Mouse (Mus musculus): ENCODE measurements around the gene Cfl2. TPM values are rescaled to one million over a fixed set of nuclear protein-coding genes. Genes with fewer than 3 reads are reported as not detected.
"Not testable (repeated sequence)": the region's sequence is repeated elsewhere in the genome, so short reads cannot be mapped to it uniquely, and the experiment has no call there.

Cfl2 gene
- 174 and 177 TPM in 2 replicates for polyA plus RNA-seq (2015; fragmentation: Nextera tagmentation; extraction: Ambion mirVana)

GRCm38 (mm10) chr12:54862606-54863535 is at the start of gene Cfl2:
Gene Cfl2, minus strand, starts transcription at chr12:54862877.
- H3K9ac ChIP-seq: peak within 1 kb of the TSS; percentile 88
- H3K9me3 ChIP-seq: no peaks in the 10 kb centered on the region
- H3K27ac ChIP-seq: peak within 1 kb of the TSS; percentile 95
- peaks cover 12% of the 10 kb centered on the region; the same call in 1 of the 2 replicates for H3K4me1 ChIP-seq
- ATAC-seq (ENCODE audit: insufficient read depth, low FRiP score, low read depth): peak; percentile 93
- no peaks in the 10 kb centered on the region for H3K27me3 ChIP-seq (replicated peaks)
- peaks cover 6% of the 10 kb centered on the region; the same call in 1 of the 2 replicates for H3K36me3 ChIP-seq
- peak within 1 kb of the TSS; percentile 65 for H3K4me2 ChIP-seq
- under 1% methylated on average over 69 of the region's 82 CpGs for WGBS
- H3K4me3 ChIP-seq (replicated peaks): peak within 1 kb of the TSS; percentile 67

GRCm38 (mm10) chr12:54910387-54910786 is 47.7 kb upstream of the Cfl2 start:
- Histone ChIP-seq H3K4me1 (no peaks in the 10 kb centered on the region), H3K9me3 (no peaks in the 10 kb centered on the region), H3K9ac (no peak overlapping the region), H3K4me3 (replicated peaks) (no peak overlapping the region), H3K27ac (no peak overlapping the region), H3K4me2 (no peak overlapping the region), H3K27me3 (replicated peaks) (no peaks in the 10 kb centered on the region), H3K36me3 (peaks cover 17% of the 10 kb centered on the region; the same call in 1 of the 2 replicates)
- 79% methylated on average over 3 of the region's 3 CpGs for WGBS
- no peak for ATAC-seq (ENCODE audit: insufficient read depth, low FRiP score, low read depth)

GRCm38 (mm10) chr12:54892559-54892958 is 29.9 kb upstream of the Cfl2 start:
- H3K4me3 ChIP-seq (replicated peaks); H3K27ac ChIP-seq; H3K9ac ChIP-seq; H3K4me1 ChIP-seq; ATAC-seq (ENCODE audit: insufficient read depth, low FRiP score, low read depth); H3K9me3 ChIP-seq; H3K27me3 ChIP-seq (replicated peaks); H3K4me2 ChIP-seq; H3K36me3 ChIP-seq: not testable (repeated sequence)
- 38% methylated on average over 2 of the region's 2 CpGs for WGBS

- 99% methylated on average over 2 of the region's 2 CpGs for WGBS
- Histone ChIP-seq H3K9me3 (no peaks in the 10 kb centered on the region), H3K4me2 (no peak overlapping the region), H3K4me3 (replicated peaks) (no peak overlapping the region), H3K27ac (no peak overlapping the region), H3K9ac (no peak overlapping the region), H3K27me3 (replicated peaks) (no peaks in the 10 kb centered on the region), H3K4me1 (no peaks in the 10 kb centered on the region), H3K36me3 (no peaks in the 10 kb centered on the region)
- no peak for ATAC-seq (ENCODE audit: insufficient read depth, low FRiP score, low read depth)
Observed at GRCm38 (mm10) chr12:54890426-54890825, 27.7 kb upstream of the Cfl2 start.

GRCm38 (mm10) chr12:54887580-54888127 is 25.0 kb upstream of the Cfl2 start:
- H3K27ac ChIP-seq: no peak overlapping the region
- WGBS: 83% methylated on average over 4 of the region's 4 CpGs
- H3K9me3 ChIP-seq: no peaks in the 10 kb centered on the region
- no peaks in the 10 kb centered on the region for H3K36me3 ChIP-seq
- H3K4me2 ChIP-seq: no peak overlapping the region
- H3K9ac ChIP-seq: no peak overlapping the region
- H3K27me3 ChIP-seq (replicated peaks): no peaks in the 10 kb centered on the region
- H3K4me1 ChIP-seq: no peaks in the 10 kb centered on the region
- H3K4me3 ChIP-seq (replicated peaks): no peak overlapping the region
- ATAC-seq (ENCODE audit: insufficient read depth, low FRiP score, low read depth): no peak

GRCm38 (mm10) chr12:54879630-54880029 is 17.0 kb upstream of the Cfl2 start:
- WGBS: 11% methylated on average over 6 of the region's 6 CpGs
- Histone ChIP-seq H3K27ac (no peak overlapping the region), H3K4me2 (no peak overlapping the region), H3K9me3 (no peaks in the 10 kb centered on the region), H3K4me1 (no peaks in the 10 kb centered on the region), H3K36me3 (no peaks in the 10 kb centered on the region), H3K27me3 (replicated peaks) (no peaks in the 10 kb centered on the region), H3K9ac (no peak overlapping the region), H3K4me3 (replicated peaks) (no peak overlapping the region)
- ATAC-seq (ENCODE audit: insufficient read depth, low FRiP score, low read depth): no peak

GRCm38 (mm10) chr12:54879211-54879610 is 16.5 kb upstream of the Cfl2 start:
- 76% methylated on average over 5 of the region's 5 CpGs for WGBS
- H3K27ac ChIP-seq: no peak overlapping the region
- H3K9me3 ChIP-seq: no peaks in the 10 kb centered on the region
- no peak overlapping the region for H3K4me3 ChIP-seq (replicated peaks)
- no peak for ATAC-seq (ENCODE audit: insufficient read depth, low FRiP score, low read depth)
- H3K36me3 ChIP-seq: no peaks in the 10 kb centered on the region
- no peaks in the 10 kb centered on the region for H3K27me3 ChIP-seq (replicated peaks)
- no peak overlapping the region for H3K4me2 ChIP-seq
- no peaks in the 10 kb centered on the region for H3K4me1 ChIP-seq
- H3K9ac ChIP-seq: no peak overlapping the region

GRCm38 (mm10) chr12:54877875-54878274 is 15.2 kb upstream of the Cfl2 start:
- H3K4me3 ChIP-seq (replicated peaks): no peak overlapping the region
- no peak overlapping the region for H3K9ac ChIP-seq
- no peaks in the 10 kb centered on the region for H3K27me3 ChIP-seq (replicated peaks)
- H3K4me1 ChIP-seq: no peaks in the 10 kb centered on the region
- 86% methylated on average over 1 of the region's 1 CpGs for WGBS
- no peak overlapping the region for H3K4me2 ChIP-seq
- no peak overlapping the region for H3K27ac ChIP-seq
- H3K9me3 ChIP-seq: no peaks in the 10 kb centered on the region
- H3K36me3 ChIP-seq: no peaks in the 10 kb centered on the region
- ATAC-seq (ENCODE audit: insufficient read depth, low FRiP score, low read depth): no peak

- Histone ChIP-seq H3K9me3 (no peaks in the 10 kb centered on the region), H3K4me1 (no peaks in the 10 kb centered on the region), H3K4me3 (replicated peaks) (no peak overlapping the region), H3K4me2 (no peak overlapping the region), H3K27ac (no peak overlapping the region), H3K36me3 (no peaks in the 10 kb centered on the region), H3K27me3 (replicated peaks) (no peaks in the 10 kb centered on the region), H3K9ac (no peak overlapping the region)
- WGBS: 25% methylated on average over 5 of the region's 5 CpGs
- ATAC-seq (ENCODE audit: insufficient read depth, low FRiP score, low read depth): no peak
Observed at GRCm38 (mm10) chr12:54876879-54877278, 14.2 kb upstream of the Cfl2 start.

- Histone ChIP-seq H3K36me3 (no peaks in the 10 kb centered on the region), H3K4me3 (replicated peaks) (no peak overlapping the region), H3K27me3 (replicated peaks) (no peaks in the 10 kb centered on the region), H3K4me1 (no peaks in the 10 kb centered on the region), H3K4me2 (no peak overlapping the region), H3K9me3 (no peaks in the 10 kb centered on the region), H3K9ac (no peak overlapping the region), H3K27ac (no peak overlapping the region)
- no peak for ATAC-seq (ENCODE audit: insufficient read depth, low FRiP score, low read depth)
- 63% methylated on average over 6 of the region's 6 CpGs for WGBS
Observed at GRCm38 (mm10) chr12:54874711-54875110, 12.0 kb upstream of the Cfl2 start.

GRCm38 (mm10) chr12:54861991-54862605 is 579 bp downstream of the Cfl2 start:
- WGBS: under 1% methylated on average over 36 of the region's 36 CpGs
- peak overlapping the region; percentile 95 for H3K27ac ChIP-seq
- no peaks in the 10 kb centered on the region for H3K27me3 ChIP-seq (replicated peaks)
- H3K9ac ChIP-seq: peak overlapping the region; percentile 88
- peaks cover 6% of the 10 kb centered on the region; the same call in 1 of the 2 replicates for H3K36me3 ChIP-seq
- peak overlapping the region; percentile 65 for H3K4me2 ChIP-seq
- H3K9me3 ChIP-seq: no peaks in the 10 kb centered on the region
- H3K4me1 ChIP-seq: peaks cover 12% of the 10 kb centered on the region; the same call in 1 of the 2 replicates
- ATAC-seq (ENCODE audit: insufficient read depth, low FRiP score, low read depth): peak; percentile 6; the same call in 1 of the 2 replicates
- H3K4me3 ChIP-seq (replicated peaks): peak overlapping the region; percentile 67

GRCm38 (mm10) chr12:54859531-54859930 is 3.1 kb downstream of the Cfl2 start:
- H3K4me2 ChIP-seq: no peak overlapping the region; the same call in 1 of the 2 replicates
- H3K4me1 ChIP-seq: peaks cover 12% of the 10 kb centered on the region; the same call in 1 of the 2 replicates
- peaks cover 12% of the 10 kb centered on the region for H3K36me3 ChIP-seq
- H3K9me3 ChIP-seq: no peaks in the 10 kb centered on the region
- no peak overlapping the region for H3K9ac ChIP-seq
- no peak for ATAC-seq (ENCODE audit: insufficient read depth, low FRiP score, low read depth)
- H3K27ac ChIP-seq: no peak overlapping the region
- 33% methylated on average over 6 of the region's 6 CpGs for WGBS
- H3K27me3 ChIP-seq (replicated peaks): no peaks in the 10 kb centered on the region
- no peak overlapping the region for H3K4me3 ChIP-seq (replicated peaks)
